Mouse (Mus musculus) adrenal gland, adult 2 months (tissue): Measurements from ENCODE around the gene Sox11. TPM values are rescaled to one million over a fixed set of nuclear protein-coding genes. Genes with fewer than 3 reads are reported as not detected.

Experiments used
- DNase-seq: peaks from one replicate; pipeline ENCODE4 v3.0.0; 2021
- polyA plus RNA-seq: library from polyadenylated mRNA; depleted of rRNA; stranded (reverse); fragments of >200 nt; gene quantifications from 2 replicates; pipeline ENCODE4 v1.2.3, GENCODE M21; 2012
- total RNA-seq, 2 experiments: library from RNA; stranded (reverse); gene quantifications; 2 replicates each; pipeline ENCODE4 v1.2.3; 2021

Gene Sox11
- total and polyA plus RNA-seq, 3 experiments, result 0.10 TPM; not detected in 1

DNA sequence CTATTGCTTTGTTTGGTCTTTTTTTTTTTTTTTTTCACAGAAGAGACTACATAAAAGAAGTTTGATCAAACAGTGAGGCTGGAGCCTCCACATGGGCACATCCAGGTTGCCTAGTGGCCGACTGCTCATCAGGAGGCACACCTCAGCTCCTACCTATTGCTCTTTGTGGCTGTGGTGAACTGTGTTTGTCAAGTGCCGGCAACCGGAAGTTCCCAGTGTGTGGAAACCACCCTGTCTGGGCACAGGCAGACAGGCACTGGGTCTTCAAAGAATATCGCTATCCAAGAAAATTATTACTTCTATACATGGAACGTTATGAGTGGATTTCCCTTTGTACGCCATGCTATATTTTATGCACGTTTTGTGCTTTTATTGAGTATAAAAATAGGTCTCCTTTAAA is 6.0 kb downstream of the Sox11 start:
- DNase-seq, result no peak

DNA sequence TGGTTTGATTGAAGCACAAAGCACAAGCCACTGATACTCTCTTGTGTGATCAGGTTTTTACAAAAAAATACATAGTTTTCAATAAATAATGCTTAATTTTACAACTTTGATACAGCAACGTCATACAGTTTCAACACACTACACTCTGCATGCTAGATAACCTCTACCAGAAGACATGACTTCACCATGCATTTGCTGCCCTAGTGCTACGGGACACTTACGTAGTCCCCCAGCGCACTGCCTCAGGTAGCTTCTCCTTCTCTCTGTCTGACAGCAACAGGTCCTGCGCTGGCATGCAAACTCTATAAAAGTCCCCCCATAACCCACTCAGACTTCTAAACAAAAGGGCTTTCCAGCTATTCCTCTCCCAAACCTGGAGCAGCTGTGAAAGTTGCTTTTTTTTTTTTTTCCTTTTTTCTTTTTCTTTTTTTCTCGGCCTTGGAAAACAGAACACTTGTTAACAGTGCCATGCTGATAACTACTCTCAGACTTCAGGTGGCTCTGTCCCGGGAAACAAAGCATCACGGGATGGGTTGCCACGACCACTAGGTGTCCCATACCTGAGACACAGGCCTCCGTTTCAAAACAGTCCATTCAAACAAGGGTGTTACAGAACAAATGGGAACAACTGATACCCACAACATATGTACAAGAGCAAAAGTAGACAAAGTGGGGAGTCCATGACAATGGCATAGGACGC is 6.9 kb downstream of the Sox11 start:
- no peak for DNase-seq

DNA sequence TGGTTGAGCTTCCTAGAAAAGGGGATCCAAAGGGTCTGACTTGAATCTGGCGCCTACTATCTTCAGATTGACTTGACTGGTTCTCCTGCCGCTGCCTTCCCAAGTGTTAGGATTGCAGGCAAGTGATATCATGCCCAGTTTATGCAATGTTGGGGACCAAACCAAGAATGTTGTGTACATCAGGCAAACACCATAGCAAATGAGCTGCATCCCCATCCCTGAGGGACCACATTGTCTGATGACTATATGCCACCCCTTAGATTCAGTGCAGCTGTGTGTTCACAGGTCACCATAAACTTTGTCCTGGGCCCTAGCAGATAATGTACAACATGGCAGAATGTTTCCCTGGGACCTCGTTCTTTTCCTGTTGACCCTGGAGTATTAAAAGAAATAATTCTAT is 8.8 kb downstream of the Sox11 start:
- no peak for DNase-seq

DNA sequence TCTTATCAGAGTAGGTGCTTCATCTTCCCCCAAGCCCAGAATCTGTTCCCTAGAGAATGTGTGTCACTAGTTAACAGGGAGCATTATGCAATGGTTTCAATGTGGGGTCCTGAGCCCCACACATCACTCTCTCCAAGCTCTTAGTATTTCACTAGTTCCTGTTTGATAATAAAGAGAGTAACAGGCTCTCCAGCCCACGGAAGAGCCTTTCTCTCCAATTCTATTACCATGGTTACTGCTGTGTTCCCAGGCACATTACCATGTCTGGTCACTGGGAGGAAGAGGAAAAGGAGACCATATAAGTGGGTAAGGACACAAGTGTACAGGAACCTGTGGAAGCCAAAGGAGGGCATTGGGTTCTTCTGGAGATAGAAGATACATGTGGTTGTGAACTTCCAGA is 19.0 kb downstream of the Sox11 start:
- no peak for DNase-seq

DNA sequence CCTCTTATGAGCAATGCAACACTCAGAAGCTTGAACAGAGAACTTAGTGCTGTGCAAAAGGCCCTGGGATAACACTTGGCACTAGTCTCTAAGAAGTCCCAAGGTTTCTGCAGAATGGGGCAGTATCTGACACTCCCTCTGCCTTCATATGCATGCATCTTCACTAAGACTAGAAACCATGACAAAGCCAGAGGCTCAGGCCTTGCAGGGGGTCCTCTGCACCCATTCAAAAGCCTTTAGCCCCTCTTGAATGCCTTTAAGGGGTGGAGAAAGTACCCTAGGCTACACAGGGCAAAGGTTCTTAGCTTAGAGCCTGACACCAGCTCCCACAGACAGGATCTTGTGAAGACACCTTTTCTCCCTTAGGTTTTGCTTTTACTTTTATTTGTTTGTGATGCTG is 21.7 kb downstream of the Sox11 start:
- DNase-seq, result no peak

DNA sequence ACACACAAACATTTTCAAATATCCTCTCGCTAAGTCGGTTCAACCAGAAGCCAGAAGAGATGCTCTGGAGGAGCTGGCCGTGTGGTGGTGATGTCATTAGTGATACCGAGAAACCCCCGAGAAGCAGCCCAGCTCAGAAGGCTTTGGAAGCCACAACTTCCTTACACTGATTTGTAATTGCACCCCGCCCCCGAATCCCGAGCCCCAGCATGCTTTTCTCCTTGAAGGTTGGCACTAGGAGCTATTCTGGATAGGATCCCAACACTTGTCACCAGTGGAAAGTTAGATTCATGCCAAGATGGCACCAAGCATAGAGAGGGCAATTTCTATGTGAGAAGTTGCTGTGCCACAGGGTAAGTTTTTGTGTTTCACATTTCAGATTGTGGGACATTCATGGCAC is 29.4 kb downstream of the Sox11 start:
- DNase-seq, result no peak

DNA sequence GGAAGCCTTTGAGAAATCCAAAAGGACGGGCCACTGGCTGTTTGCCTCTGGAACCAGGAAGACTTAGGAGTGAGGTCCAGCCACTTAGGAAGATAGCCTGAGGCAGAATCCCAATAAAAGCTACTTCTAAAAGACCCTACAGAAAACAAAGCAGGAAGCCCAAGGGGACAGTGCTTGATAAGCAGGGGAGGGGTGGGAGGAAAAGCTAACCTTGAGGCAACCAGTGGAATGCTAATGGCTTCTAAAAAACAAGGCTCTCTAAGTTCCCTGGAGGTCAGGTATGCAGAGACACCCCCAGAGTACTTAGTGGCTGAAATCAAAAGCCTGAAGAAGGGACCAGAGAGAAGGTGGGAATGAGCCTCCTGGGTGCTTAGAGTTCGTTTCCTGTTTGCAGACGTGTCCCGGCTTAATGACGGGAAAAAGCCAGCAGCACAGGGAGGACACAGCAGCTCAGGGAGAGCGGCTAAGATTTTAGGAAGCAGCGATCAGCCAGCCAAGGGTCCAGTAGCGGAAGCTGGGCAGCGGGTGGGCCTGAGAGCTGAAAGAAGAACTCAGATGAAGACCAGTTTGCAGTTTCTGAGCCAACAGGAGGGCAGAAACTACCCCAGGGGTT is 30.4 kb downstream of the Sox11 start:
- no peak for DNase-seq

DNA sequence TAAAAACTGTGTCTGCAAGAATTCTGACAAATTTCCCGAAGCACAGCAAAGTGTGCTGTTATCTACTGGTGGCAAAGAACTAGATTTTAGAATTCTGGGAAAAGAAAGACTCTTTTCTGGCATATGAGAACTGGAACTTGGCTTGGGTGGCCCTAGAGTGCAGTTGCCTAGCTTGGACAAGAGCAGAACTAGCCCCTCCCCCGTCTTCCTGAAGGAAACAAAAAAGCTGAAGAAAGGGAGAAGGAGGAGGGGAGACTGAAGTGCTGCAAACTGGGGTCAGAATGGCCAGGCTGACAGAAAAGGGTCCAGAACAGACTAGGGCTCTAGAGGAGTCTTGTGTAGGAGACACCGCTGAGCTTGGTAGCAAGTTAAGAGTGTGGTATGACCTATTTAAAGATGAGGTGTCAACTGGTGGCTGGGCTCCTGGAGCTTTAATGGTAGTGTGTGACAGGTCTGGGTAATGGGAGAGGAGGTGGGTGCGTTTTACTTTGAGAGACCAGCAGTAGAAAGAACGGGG is 31.0 kb downstream of the Sox11 start:
- DNase-seq, result no peak

DNA sequence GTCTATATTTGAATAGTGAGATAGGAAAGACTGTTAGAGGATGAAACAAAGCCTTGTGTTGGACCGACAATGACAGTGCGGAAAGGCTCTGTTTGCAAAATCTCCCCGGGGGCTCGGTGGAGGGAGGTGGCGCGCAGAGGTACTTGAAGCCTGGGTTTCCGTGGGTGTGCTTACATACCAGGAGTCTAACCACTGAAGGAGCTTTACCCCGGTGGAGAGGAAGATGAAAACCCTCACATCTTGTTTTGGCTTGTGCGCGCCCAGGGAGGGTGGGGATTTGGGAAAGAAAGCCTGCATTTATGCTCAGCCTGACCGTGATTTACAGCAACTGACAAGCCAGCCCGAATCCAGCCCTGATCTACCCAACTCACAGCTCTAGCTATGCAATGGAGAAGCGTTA is 31.7 kb downstream of the Sox11 start:
- DNase-seq, result no peak

DNA sequence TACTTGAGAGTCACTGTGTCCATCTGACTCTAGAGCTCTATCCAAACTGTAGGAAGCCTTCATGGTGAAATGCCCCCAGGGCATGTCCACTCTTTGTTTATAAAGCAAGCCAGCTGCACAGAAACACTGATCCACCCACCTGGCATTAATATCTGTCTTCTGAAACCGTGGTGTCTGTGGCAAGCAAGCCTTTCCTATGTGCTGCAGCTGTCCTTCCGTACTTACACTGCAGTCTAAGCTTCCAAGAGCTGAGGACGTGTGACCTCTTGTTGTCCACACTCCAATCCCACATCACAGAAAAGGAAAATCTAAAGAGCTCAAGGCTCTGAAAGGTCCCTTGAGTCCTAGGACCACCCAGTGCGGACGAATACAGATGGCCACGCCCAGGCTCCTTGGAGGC is 32.4 kb downstream of the Sox11 start:
- no peak for DNase-seq

DNA sequence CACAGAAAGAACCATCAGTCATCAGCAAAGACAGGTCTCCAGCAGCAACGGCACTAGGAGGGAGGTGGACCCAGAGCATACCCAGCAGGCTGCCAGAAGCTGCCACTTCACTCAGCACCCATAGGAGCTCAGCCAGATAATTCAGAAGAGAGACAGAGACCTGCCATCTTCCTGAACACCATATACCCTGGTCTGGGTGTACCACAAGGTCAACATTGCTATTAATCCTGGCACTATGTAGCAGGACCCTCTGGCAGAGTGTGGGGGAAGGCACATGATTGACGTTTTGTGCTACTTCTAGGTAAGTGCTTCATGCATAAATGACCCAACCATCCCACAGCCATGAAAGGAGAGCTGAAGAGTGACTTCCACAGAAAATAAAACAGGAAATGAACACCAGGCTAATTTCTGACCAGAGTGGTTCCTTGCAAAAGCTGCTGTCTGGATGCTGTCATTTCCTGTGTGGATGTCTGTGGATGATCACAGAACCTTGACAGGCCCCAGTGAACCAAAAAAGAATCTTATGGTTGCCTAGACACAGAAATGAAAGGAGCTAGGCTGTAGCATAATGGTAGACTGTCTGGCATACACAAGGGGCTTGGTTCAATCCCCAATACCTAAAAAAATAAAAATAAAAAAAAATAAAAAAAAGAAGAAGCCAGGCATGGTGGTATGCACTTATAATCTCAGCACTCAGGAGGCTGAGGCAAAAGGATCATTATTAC is 37.5 kb downstream of the Sox11 start:
- DNase-seq, result no peak

DNA sequence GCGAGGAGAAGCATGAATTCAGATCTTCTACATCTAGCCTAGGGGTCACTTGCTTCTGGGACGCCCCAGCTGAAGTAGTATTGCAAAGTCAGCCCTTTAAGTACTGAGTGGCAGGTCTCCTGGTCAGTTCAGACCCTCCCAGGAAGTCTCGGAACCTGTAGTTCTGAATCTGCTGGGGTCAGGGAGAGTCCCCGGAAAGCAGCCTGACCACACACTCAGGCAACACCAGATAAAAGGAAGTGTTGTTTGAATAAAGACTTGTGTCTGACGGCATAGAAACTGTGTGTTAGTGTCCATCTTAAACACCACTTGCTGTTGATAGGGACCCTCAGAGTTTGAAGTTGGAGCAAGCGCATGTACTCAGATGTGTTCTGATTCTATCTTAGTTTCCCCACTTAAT is 39.2 kb downstream of the Sox11 start:
- DNase-seq, result no peak

DNA sequence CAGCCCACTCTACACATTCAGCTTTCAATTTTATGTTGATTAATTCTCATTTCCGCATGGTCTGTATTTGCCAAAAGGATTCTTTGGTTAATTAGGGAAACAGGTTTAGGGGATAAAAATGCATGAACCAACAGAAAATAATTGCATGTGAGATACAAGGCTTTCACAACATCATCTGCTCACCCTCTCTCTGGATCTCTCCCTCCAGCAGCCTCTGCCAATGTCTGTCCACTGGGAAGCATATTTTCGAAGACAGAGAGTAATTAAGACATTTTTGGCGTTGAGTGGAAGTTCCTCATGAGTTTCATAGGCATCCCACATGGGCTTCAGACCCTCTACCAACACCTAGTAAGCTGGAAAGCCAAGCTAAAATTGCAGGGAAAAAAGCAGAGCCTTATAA is 43.7 kb downstream of the Sox11 start:
- no peak for DNase-seq

DNA sequence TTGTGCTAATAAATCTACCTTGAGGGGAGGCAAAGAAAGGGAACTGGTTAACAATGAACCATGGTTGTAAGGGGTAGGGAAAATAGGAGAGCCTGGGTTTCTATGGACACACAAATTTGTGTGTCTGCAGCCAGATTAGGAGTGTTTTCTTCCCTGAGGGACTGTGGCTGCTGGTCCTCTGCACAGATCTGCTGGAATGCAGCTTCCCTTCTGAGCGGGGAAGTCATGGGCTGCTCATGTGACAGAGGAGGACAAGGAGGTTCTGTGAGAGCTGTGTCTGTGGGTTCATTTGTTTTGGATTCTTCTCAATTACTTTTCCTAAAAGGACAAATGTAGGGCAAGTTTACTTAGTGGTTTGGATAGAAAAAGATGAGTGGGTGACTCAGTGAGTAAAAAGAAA is 48.2 kb downstream of the Sox11 start:
- no peak for DNase-seq

DNA sequence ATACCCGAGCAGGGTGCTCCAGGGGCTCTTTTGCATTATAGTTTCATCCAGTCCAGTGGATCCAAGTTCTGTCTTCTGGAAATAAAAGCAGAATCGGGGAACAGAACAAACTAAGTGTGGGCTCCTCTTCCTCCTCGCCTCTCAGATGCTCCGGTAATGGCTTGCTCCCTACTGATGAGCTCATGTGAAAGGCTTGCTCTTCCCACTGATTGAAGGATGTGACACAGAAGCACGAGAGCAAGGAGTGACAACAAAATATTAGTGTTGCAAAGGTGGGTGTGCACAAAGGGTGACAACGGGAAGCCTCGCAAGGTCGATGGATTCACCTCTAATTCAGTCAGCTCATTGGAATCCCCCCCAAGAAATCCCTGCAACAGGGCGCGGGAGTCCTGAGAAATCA is 48.6 kb downstream of the Sox11 start:
- DNase-seq, result no peak

DNA sequence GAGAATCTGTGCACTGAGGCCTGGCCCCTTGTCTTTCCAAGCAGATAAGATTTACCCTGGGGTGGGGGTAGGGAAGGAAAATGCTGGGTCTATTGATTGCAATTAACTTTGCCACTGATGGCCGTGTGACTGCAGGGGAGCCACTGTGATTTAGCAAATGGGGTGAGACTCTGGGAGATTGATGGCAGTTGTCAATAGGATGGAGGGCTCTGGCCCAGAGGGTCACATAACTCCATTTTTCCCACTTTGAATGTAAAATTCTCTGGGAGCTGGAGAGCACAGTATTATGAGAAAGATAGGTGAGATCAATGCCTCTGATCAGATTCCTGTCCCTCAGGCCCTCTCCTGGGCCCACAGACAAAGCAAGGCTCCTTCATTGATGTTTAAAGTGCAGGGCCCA is 49.2 kb downstream of the Sox11 start:
- no peak for DNase-seq
